Mouse (Mus musculus) yolk sac, embryonic 10.5 days (tissue): ENCODE measurements around the gene Tspan11.

Experiments used
- DNase-seq: peaks from one replicate; pipeline ENCODE4 v3.0.0-alpha.2; 2017; ENCODE audit warnings: low spot score

Tspan11 gene

DNA sequence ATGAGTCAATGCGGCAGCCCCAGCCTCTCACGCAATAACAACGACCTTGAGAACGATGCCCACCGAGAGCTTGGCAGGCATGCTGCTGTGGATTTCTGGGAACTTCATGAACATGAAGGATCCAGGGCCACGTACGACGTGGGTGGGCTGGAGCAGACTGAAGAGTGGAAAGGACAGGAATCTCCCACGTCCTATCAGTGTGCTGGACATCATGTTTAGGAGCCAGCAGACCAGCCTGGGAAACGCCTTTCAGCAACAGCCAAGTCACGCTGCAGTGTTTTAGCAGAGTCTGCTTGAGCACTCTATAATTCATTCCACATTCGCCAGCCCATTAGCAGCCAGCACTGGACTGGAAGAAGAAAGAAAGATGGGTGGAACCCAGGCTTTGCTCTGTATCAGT lies 10.4 kb upstream of the Tspan11 start:
- no peak for DNase-seq

DNA sequence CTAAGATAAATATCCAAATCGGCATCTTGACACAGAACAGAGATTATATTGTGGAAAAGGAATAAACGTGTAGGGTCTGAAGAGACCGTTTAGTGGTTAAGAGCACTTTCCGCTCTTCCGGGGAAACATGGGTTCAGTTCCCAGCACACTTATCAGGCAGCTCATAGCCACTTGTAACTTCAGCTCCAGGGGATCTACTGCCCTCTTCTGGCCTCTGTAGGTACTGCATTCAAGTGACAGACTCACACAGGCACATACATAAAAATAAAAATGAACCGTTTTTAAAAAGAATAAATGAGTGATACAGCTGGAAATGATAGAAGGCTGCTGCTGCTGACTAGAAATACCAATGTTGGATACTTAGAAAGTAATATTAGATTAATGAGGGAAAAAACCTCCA lies 7.9 kb upstream of the Tspan11 start:
- no peak for DNase-seq

DNA sequence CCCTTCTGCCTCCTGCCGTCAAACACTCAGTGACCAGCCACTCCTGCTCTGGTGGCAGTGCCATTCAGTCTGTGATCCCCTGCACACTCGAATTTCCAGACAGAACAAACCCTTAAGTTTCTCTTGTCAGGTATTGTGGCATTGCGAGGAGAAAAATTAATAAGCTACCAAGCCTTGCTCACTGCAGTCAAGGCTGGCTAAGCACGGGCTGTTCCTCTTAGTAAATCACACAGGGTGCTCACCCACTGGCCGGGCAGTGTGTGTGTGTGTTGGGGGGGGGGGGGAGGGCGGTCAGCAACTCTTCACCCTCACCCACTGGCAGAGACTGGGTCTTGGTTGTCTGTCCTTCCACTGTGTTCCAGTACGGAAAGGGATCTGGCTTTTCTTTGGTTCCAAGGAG lies 473 bp upstream of the Tspan11 start:
- DNase-seq, result no peak

DNA sequence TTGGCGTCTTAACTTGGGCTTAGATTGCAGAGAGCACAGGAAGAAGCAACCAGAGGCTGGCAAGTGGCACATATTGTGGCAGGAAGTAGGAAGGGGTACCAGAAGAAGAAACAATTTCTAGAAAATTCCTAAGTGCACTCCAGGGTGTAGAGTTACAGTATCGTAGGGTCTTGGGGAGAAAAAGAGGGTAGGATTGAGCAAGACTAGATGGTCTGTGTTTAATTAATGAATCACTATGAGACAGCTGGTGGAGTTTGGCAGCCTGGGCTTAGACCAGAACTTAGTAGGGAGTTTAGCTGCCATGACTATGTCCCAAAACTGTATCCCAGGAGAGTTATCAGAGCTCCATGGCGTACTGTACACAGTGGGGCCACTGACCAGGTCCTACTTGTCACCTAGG lies 1.2 kb downstream of the Tspan11 start:
- no peak for DNase-seq

DNA sequence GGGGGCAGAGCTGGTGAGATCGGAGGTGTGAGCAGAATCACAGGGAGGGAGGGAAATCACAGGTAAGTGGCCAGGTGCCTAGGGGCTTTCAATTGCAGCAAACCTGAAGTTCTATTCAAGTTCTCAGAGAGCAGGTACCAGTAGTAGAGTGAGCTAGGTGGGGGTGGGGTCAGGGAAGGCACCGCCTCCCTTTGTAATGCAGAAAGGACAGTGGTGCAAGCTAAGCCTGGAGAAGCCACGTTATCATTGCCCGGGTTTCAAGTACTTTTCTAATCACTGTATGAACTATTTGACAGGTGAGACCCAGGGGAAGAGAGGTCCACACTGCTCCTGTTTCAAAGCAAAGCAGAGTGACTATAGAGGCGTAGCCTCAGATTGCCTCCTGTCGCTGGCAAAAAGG lies 6.2 kb downstream of the Tspan11 start:
- no peak for DNase-seq

DNA sequence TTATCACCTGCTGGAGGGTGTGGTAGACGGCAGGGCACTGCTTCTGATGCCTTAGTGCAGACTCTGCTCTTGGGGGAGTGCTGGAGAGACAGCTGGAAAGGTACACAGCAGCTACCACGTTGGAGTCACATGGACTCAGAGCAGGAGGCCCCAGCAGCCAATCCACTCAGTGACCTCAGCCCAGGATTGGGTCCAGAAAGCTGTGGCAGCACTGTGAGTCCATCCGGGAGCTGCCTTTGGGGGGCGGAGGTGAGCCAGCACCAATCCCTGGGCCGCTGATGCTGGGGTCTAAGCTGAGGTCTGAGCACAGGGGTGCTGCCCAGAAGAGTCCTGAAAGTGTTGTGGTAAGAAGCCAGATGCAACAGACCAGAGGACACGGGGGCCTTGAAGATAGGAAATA lies 7.6 kb downstream of the Tspan11 start:
- DNase-seq, result no peak

DNA sequence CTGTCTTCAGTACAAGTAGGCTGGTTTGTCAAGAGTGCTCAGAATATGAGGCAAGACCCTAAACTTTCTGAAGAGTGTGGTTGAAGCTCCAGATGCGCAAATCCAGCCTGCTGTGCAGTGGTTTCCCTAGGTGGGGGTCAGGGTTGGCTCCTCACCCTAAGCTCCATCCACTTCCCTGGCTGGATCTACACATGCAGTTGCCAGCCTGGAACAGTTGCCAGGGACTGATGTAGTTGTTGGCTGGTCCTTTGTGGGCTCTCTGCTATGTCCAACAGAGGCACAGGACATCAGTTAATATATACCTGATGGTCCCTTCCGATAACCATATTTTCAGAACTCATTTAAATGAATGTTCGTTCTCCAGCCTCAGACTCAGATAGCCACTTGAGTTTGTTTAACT lies 9.0 kb downstream of the Tspan11 start:
- DNase-seq, result no peak

DNA sequence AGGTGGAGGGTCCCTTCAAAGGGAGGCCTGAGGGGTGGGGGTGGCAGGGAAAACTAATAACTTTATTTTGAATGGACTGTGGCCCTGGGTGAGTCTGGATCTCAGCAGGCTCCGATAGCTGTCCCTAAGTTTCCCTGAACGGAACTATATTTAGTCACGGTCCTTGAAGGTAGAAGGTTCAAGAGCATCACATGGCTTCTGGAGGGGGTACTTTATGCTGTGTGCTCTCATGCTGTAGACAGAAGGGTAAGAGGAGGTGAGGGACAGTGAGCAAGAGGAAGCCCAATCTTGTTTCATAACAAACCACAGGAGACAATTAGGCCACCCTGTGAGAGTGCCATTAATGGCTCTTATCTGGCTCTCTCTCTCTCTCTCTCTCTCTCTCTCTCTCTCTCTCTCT lies 10.0 kb downstream of the Tspan11 start:
- no peak for DNase-seq

DNA sequence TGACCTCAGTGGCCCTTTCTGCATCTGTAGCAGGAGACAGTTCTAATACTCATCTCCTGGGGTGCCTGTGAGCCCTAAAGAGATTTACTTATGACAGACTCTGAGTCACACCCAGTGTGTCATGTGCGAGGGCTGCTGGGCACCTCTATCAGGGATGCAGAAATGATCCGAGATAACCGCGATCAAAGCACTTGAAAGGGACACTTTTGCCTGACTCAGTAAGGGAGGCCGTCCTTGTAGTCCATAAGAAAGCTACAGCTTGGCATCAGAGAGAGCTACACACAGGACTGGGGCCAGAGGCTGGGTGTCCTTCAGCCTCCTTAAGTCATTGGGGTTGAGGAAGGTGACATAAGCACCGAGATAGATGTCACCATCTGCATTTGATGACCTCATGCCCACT lies 12.7 kb downstream of the Tspan11 start:
- no peak for DNase-seq

DNA sequence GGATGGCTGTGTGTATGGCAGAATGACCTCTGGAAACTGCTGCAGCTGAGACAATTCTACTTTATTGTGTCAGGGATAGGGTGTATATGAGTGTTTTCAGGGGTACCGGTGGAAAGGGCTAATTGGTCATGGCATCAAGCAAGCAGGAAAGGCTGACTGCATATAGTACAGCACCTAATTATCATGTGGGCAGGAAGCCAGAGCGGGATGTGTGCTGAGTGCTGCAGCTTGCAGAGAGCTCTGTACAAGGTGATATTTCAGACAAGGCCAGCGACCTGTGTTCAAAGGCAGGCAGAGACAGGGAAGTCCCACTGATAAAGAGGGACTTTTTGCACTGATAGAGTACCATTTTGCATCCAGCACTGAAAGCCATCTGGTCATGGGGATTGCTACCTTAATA lies 13.9 kb downstream of the Tspan11 start:
- DNase-seq, result no peak

DNA sequence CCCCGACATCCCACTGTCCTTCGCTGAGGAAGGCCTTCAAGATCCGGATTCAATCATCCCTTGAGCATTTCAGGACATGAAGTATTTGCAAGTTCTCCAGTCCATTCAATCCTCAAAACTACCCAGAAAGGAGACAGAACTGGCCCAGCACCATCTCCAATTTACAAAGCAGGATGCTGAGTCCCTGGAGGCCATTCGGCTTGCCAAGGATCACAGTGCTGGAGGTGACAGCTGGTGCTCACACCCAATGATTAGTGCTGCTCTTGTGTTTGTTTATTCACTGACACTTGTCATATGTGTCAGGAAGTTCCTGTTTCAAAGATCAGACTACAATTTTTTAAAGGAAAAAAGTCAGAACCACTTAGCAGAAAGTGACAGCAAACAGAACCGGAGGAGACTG lies 14.3 kb downstream of the Tspan11 start:
- DNase-seq, result no peak

DNA sequence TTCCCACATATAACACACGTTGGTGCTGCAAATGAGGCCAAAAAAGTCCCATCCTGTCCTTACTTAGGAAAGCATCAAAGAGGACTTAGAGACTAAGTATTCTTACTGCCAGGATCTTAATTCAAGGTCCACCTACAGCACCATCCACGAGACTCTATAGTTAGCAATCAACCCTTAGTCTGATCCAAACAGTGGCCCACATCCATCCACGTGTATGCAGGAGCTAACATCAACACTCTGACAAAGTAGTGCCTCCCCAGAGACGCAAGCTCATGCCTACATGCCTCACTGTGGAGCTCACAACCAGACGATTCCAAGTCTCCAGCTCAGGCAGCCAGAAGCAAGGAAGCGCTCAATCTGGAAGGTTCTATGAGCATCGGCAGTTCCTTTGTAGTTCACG lies 15.2 kb downstream of the Tspan11 start:
- DNase-seq, result no peak

DNA sequence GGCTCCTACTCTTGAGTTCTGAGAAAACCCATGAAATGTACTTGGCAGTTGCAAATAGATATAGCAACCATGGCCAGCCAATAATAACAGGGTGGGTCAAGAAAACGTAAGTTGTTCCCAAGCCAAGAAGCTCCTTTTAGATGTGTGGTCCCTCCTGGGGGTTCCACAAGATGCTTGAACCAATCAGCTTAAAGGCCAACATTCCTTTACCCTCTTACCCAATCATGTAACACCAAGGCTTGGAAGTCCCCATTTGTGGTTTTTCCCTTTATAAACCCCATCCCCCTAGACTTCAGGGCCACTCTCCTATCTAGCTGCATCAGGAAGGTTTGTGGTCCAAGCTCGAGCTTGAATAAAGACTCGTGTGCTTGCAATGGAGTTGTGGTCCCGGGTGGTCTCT lies 23.2 kb downstream of the Tspan11 start:
- DNase-seq, result no peak

DNA sequence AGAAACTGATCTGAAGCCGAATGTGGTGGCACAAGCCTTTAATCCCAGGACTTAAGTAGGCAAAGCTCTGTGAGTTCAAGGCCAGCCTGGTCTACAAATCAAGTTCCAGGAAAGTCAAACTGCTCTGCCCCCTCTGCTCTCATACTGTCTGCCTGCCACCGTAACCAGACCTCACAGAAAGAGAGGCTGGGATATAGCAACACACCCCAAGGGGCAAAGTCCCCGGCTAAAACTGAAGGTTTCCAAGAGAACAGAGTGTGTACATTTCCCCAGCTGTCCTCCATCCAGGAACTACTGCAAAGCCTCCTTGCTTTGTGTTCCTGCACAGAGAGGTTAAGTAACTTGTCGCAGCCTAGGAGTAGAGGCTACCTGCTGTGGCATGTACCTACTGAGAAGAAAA lies 24.3 kb downstream of the Tspan11 start:
- no peak for DNase-seq

DNA sequence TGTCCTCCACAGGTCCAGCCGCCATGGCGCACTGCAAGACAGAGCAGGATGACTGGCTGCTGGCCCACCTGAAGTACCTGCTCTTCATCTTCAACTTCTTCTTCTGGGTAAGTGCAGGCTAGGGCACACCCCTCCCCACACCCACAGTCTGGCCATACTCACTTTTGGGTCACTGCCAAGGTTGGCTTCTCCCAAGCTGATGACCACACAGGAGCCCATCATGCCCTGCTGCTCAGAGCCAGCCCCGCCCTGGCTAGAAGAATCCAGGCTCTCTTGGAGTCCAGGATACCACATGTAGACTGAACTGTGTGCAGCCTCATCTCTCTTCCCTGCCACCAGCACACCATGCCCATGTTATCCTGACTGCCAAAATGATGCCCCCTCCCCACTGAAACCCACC lies 25.5 kb downstream of the Tspan11 start:
- no peak for DNase-seq

DNA sequence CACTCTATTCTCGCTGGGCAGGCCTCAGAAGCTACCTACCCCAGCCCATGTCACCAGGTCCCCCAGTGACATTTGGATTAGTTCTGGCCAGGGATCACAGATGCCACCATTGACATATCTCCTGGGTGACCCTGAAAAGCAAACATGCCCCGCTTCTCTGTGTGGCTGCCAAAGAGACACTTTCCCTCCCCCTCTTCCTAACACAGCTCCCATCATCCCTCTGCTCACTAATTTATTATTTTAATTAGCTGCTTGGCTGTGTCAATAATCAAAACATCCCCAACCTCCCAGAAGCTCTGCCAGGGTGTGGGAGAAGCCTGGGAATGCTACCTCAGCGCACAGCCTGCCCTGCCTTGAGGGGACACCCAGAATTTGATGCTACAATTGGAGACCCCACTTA lies 29.6 kb downstream of the Tspan11 start:
- DNase-seq, result no peak

DNA sequence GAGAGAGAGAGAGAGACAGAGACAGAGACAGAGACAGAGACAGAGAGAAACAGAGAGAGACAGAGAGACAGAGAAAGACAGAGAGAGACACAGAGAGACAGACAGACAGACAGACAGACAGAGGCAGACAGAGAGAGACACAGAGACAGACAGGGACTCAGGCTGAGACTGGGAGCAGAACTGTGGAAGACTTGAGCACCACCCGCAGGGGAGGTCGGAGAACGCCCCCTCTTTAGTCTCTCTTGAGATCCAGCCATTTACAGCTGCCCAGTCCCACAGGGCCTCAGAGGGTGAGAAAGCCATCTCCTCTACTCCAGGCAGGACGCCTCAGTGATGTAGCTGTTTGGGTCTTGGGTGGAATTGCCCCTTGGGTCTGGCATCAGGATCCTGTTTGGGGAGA lies 30.3 kb downstream of the Tspan11 start:
- DNase-seq, result no peak

DNA sequence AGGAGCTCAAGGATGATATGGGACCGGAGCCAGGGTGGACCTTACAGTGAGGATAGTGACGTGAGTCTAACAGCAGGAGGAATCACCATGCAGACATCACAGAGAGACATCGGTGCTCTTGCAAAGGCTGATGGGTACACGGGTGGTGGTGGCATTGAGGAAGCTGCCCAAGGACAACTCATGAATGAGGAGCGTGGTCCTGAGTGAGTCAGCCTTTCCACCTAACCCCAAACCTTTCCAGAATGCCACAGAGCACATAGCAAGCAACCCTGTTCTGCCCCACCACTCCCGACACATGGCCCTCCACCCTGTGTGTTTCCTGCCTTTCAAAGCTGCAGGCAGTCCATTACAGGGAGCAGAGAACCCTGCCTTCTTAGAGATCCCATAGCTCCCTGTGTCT lies 32.1 kb downstream of the Tspan11 start:
- DNase-seq, result no peak

DNA sequence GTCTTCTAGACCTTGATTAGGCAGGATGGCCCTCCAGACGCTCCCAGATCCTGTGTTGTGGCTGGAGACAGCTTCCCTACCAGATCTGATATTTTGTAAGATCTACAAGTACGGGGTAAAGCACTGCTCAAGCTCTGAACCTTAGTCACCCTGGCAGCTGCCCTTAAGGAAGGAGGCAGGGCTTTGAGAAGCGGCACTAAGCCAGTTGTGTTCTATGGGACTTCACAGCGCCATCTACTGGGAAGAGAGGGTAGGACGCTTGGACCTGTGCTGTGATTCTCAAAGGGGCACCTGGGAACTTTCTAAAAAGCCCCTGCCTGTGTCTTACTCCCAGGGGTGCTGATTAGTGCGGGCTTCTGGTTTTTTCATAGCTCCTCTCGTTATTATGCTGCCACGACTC lies 33.3 kb downstream of the Tspan11 start:
- DNase-seq, result peak; percentile 14

DNA sequence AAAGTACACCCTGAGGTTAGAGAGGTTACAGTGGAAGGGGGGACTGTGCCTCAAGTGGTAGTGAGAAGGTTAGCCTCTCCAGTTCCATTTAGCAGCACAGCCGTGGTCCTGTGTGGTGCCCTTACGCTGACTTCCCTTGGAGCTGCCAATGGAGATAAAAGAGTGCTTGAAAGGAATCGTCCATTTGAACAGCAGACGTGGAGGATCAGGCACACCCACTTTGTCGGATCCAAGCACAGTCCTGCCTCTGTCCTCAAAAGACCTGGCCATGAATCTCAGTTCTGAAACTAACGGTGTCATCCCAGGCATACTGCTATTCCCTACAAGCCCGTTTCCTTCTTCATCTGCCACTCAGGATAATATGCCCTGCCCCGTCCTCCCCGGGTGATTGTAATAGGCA lies 34.6 kb downstream of the Tspan11 start:
- DNase-seq, result no peak

DNA sequence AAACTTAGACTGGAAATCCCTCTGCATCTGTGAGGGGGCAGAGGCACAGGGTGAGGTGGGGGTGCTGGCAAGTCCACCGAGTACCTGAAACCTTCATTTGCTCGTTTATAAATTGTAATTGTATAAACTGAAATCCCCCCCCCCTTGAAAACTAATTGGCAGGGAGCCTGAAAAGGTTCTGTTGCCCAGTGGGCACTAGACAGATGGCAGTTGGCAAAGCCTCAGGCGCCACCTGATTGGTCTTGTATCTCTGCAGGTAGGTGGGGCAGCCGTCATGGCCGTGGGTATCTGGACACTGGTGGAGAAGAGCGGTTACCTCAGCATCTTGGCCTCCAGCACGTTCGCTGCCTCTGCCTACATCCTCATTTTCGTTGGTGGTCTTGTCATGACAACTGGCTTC lies 35.9 kb downstream of the Tspan11 start:
- no peak for DNase-seq

DNA sequence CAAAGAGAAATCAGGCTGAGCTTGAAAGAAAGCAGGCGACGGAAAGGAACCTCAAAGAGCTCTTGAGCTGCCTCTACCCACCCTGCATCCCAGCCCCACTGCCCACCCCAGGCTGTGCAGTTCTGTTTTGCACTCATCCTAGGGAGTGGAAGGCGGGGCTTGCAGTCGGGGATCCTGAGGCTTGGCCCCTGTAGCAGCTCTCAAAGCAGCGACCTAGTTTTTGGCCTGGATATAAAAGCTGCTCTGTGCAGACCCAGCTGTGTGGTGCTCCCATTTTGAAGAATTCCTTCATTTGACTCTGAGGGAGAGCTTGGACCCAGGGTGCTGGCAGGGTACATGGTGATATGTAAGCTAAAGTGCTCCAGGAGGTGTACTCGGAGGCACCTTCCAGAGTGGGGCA lies 37.4 kb downstream of the Tspan11 start:
- no peak for DNase-seq

DNA sequence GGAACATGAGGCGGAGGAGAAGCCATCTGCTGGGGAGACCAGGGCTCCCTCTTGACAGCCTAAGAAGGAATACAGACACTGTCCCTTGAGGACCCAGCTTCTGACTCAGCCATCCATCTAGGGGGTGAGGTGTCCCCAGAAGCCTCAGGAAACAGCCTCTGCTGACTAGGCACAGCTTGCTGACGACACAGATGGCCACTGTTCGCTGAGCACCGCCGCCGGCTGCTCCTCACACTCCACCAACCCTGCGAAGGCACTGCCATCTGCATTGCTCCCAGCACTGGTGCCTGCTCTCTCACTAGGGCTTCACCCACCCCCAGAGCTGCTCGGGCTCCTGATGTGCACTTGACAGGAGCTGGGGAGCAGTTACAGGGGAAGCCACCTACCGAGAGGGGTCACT lies 38.5 kb downstream of the Tspan11 start:
- DNase-seq, result no peak

DNA sequence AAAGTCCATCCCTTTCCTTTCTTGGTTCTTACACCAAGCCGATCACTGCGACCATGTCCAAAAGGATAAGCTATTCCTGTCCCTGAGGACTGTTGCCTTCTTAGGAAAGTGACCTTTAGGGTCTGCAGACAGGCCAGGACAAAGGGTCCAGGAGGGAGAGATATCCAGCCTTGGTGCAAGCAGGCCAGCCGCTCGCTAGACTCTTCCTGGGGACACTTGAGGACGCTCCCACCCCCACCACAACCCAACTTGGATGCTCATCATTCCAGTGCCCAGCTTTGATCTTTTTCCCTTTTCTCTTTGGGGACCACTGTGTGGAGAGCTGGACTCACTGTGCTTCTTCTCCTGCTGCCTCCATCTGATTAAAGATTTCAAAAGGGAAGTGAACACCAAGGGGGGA lies 41.3 kb downstream of the Tspan11 start:
- DNase-seq, result no peak

DNA sequence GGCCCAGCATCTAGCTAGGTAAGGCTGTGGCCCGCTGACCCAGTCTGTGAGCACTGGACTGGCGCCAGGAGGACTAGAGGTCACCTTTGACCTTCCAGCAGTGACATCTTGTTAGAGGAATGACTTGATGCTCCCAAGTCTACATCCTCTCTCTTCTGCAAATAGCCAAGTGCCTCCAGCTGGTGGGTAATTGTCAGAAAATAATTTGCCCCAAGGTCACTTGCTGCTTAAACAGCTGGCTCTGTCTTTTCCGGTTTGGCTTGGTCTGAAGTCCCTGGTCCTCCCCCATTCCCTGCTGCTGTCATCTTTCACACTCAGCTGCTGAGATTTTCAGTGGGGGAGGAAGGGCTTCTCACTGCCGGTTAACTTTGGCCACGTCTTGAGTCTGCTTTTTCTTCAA lies 45.3 kb downstream of the Tspan11 start:
- no peak for DNase-seq

DNA sequence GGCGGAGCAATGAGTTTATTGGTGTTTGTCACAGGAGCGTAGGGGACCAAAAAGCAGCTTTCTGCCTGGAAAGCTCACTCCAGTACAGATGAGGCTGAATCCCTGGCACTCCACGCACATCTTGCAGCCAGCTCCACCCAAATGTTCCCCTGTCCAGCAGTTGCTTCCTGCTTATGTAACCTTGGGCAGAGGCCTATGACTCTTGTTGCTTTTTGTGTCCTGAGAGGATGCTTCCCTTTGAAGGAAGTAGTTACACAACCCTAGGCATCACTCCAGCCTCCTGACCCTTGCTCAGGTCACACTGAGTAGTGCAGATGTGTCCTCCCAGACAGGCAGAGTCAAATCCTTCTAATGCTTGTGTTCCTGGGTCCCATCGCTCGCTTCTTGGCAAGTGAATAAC lies 46.5 kb downstream of the Tspan11 start:
- DNase-seq, result no peak
